Mouse (Mus musculus): ENCODE measurements around the gene Jmjd1c.

DNA sequence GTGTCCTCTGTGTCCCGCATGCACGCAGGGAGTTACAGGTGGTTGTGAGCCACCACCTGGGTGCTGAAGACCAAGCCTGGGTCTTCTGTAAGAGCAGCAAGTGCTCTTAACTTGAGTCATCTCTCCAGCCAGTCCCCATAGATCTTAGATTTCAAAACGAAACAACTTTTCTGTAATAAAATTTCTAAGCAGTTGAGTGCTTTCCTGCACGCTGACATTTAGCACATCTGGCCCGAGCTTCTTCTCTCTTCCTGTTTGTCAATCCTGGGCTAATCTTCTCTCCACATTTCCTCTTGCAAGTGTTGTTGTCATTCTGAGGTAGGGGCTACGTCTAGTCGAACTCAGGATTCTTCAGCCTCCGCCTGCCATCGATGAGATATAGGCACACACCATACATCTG, 43.5 kb upstream of the Jmjd1c start:
- TF ChIP-seq CTCF (IDR thresholded peaks at IDR 0.05; ENCODE audit: borderline replicate concordance, extremely low read depth, insufficient read depth, insufficient read length) = no peak
- no peak for TF ChIP-seq POLR2A (IDR thresholded peaks at IDR 0.05; ENCODE audit: borderline replicate concordance, extremely low read depth, insufficient read depth, insufficient read length, poor library complexity, severe bottlenecking)

Data from brain, embryonic 14.5 days (tissue).